Mouse (Mus musculus) liver (tissue): ENCODE results near the gene Dppa4.
A peak's percentile ranks its signal among the peaks of the same experiment; 100 is the strongest.
"Not testable (repeated sequence)": the region's sequence is repeated elsewhere in the genome, so short reads cannot be mapped to it uniquely, and the experiment has no call there.

ENCODE experiments used
- DNase-seq: peaks from one replicate; pipeline ENCODE4 v3.0.0-alpha.2; 2020; ENCODE audit warnings: mixed read lengths

The Dppa4 gene

GRCm38 (mm10) chr16:48283517-48283916 is at the start of gene Dppa4:
TSS of gene Dppa4 (plus strand) at chr16:48283733.
- DNase-seq: no peak

GRCm38 (mm10) chr16:48234999-48235398 is 48.5 kb upstream of the Dppa4 start:
- no peak for DNase-seq

- no peak for DNase-seq
These were observed 45.9 kb upstream of the Dppa4 start for GRCm38 (mm10) chr16:48237676-48238075.

- no peak for DNase-seq
These were observed 36.4 kb upstream of the Dppa4 start for GRCm38 (mm10) chr16:48247044-48247661.

DNA sequence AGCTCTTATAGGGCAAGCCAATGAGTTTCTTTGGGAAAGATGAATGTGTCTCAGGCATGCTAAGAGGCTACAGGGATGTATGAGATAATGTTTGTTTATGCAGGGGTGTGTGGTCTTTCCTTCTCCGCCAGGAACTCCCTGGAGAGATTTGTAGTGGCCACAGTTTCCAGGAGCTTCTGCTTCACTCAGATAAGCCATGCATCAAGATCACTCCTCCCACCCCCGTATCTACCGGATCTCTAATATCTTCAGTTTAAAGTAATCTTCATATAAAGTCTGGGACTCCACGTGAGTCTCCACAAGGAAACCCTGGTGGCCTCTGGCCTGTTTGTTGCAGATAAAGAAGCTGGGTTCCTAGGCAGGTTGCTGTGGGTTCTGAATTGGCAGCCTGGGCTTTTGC is 30.7 kb upstream of the Dppa4 start:
- DNase-seq: peak; percentile 73

- peak; percentile 46 for DNase-seq
These were observed 28.9 kb upstream of the Dppa4 start for GRCm38 (mm10) chr16:48254584-48254983.

GRCm38 (mm10) chr16:48259519-48259918 is 24.0 kb upstream of the Dppa4 start:
- no peak for DNase-seq

GRCm38 (mm10) chr16:48262901-48263300 is 20.6 kb upstream of the Dppa4 start:
- no peak for DNase-seq

GRCm38 (mm10) chr16:48265856-48266255 is 17.7 kb upstream of the Dppa4 start:
- DNase-seq: no peak

- no peak for DNase-seq
These were observed 6.6 kb upstream of the Dppa4 start for GRCm38 (mm10) chr16:48276940-48277339.

DNA sequence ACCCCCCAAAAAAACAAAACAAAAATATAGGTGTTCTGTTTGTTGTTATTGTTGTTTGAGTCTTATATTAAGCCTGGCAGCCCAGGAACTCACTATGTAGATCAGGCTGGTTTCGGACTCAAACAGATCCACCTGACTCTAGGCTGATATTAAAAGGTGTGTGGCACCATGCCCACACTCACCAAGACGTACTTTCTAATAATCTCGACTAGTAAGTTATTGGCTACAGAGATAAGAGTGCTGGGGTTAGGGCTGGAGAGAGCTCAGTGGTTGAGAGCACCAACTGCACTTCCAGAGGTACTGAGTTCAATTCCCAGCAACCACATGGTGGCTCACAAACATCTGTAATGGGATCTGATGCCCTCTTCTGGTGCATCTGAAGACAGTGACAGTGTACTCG is 2.6 kb upstream of the Dppa4 start:
- DNase-seq: no peak

DNA sequence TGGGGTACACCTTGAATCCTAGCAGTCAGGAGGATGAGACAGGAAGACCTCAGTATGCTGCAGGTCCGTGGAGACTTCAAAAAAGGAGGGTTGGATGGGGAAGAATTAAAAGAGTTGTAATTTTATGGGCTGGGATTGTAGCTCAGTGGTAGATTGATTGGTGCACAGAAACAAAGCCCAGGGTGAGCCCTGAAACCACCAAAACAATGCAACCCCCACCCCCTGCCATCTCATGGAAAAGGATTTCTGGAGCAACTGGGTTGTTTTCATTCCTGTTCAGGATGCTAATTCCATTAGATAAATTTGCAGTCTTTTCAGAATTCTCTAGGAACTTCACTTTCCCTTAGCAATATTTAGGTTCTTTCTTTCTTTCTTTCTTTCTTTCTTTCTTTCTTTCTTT is 732 bp upstream of the Dppa4 start:
- no peak for DNase-seq

DNA sequence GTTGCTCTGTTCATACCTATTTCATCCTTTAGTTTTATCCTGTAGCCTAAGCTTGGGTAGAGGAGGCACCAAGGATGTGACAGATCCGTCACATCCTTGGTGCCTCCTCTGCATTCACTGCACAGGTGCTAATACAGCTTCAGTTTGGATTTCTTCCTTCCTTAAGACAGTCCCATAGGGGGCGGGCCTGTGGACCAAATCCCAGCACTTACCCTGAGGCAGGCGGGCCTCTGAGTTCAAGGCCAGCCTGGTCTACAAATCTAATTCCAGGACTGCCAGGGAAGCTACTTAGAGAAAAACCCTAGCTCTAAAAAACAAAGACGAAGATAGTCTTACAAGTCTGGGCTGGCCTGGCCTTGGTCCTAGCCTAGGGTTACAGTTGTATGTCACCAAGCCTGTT is 2.0 kb downstream of the Dppa4 start:
- DNase-seq: no peak

DNA sequence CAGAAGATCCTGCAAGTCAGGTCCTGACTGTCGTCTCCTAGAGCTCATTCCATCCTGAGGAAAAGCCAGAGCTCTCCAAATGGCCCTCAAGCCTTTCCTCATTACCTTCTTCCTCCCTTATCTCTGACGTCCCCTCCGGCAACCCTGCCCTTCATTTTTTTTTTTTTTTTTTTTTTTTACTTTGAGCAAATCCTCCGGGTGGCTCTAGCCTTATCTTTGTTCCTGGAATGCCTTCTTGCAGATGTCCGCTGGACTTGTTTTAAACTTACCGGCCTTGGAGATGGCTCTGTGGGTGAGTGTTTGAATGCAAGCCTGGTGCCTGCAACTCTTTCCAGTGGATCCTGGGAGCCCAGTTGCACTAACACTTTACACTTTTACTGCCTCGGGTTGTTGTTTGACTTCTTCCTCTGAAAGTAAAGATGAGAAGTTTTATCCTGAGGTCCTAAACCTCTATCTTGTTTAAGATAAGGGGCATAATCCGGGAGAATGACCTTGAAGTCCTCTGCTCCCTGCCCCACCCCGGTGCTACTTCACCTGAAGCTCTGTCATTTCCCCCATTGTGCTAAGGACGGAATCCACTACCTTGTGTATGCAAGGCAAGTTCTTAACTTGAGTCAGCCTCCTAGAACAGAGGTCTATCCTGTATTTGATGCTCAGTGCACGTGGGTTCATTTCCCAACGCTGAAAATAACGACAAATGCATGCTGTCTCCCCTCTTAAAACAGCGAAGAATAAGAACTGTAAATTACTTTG is 14.0 kb downstream of the Dppa4 start:
- DNase-seq: no peak

DNA sequence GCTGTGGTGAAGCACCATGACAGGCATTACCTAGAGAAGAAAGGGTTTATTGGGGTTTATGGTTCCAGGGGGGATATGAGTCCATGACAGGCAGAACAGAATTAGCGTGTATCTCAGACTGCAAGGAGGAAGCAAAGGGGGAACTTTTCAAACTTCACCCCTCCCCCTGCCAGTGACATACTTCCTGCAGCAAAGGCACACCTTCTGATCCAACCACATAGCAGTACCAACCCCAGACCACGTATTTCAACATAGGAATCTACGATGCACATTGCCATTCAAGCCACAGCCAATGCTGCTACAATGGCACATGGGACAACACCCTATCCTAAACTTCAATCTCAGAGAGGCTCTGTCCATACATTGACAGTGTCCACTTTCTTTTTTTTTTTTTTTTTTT is 16.4 kb downstream of the Dppa4 start:
- no peak for DNase-seq

DNA sequence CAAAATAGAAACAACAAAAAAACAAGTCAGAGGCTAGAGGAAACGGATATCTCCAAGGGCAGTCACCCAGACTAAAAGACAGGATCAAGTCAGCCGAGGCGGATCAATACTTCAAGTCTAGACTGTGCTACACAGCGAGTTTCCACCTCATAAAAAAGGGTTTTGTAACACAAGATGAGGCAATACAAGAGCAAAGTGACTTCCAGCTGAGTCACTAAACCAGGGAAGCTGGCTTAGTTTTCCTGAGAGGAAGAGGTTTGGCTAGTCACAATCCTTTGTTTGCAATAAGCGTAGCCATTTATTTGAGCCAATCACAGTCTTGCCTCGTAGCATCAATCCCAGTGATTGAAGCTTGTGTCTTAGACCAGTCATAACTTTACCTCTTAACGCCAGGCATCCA is 20.0 kb downstream of the Dppa4 start, which contains the start of gene Dppa2:
Dppa2 (plus strand) TSS at position 400 of the 400 bp plus-strand sequence.
- DNase-seq: no peak

- DNase-seq: no peak
These were observed 20.4 kb downstream of the Dppa4 start for GRCm38 (mm10) chr16:48303983-48304382.

- not testable (repeated sequence) for DNase-seq
These were observed 25.4 kb downstream of the Dppa4 start for GRCm38 (mm10) chr16:48308916-48309315.

GRCm38 (mm10) chr16:48309912-48310630 is 26.5 kb downstream of the Dppa4 start:
- no peak for DNase-seq

GRCm38 (mm10) chr16:48315294-48315693 is 31.8 kb downstream of the Dppa4 start:
- DNase-seq: no peak

- DNase-seq: no peak
These were observed 37.2 kb downstream of the Dppa4 start for GRCm38 (mm10) chr16:48320781-48321180.

- DNase-seq: no peak
These were observed 39.6 kb downstream of the Dppa4 start for GRCm38 (mm10) chr16:48323133-48323532.

GRCm38 (mm10) chr16:48323602-48324345 is 40.2 kb downstream of the Dppa4 start:
- no peak for DNase-seq
